Mouse (Mus musculus) cerebellum, postnatal 4 days (tissue): ENCODE results near the gene Rgl2.
"Not testable (repeated sequence)": the region's sequence is repeated elsewhere in the genome, so short reads cannot be mapped to it uniquely, and the experiment has no call there.

Experiments used
- DNase-seq, 2 experiments: peaks; one replicate each; pipeline ENCODE4 v3.0.0; 2022; ENCODE audit warnings: low spot score in 2 of 2, mixed read lengths in 1 of 2

Gene Rgl2

GRCm38 (mm10) chr17:33948090-33948904, 19.0 kb downstream of the Rgl2 start:
- no peak for DNase-seq

GRCm38 (mm10) chr17:33948905-33949537, 19.7 kb downstream of the Rgl2 start:
- DNase-seq = no peak

GRCm38 (mm10) chr17:33950131-33950625, 20.8 kb downstream of the Rgl2 start:
- DNase-seq = no peak

- DNase-seq = peak in 1 of 2 experiments; percentile 73
Measured at GRCm38 (mm10) chr17:33951021-33951946, 21.9 kb downstream of the Rgl2 start, which contains the start of gene B3galt4. Gene B3galt4, minus strand, starts transcription at chr17:33951488.

GRCm38 (mm10) chr17:33952015-33952414, 22.7 kb downstream of the Rgl2 start:
- DNase-seq = not testable (repeated sequence)

- no peak for DNase-seq
Measured at GRCm38 (mm10) chr17:33952879-33953278, 23.5 kb downstream of the Rgl2 start.

GRCm38 (mm10) chr17:33953310-33953709, 24.0 kb downstream of the Rgl2 start:
- no peak for DNase-seq

GRCm38 (mm10) chr17:33953961-33954565, 24.7 kb downstream of the Rgl2 start:
- no peak for DNase-seq

GRCm38 (mm10) chr17:33954646-33955554, 25.6 kb downstream of the Rgl2 start:
- DNase-seq = no peak

- peak; percentile 87 to 96 for DNase-seq
Measured at GRCm38 (mm10) chr17:33955555-33956214, 26.3 kb downstream of the Rgl2 start, which contains the start of the genes Vps52 and Rps18. Gene Vps52, plus strand, starts transcription at chr17:33955812. Gene Rps18, minus strand, starts transcription at chr17:33956001.

- DNase-seq = no peak
Measured at GRCm38 (mm10) chr17:33956336-33956735, 27.0 kb downstream of the Rgl2 start.

- DNase-seq = no peak
Measured at GRCm38 (mm10) chr17:33957493-33957892, 28.1 kb downstream of the Rgl2 start.

- DNase-seq = no peak
Measured at GRCm38 (mm10) chr17:33958451-33958850, 29.1 kb downstream of the Rgl2 start.

- no peak for DNase-seq
Measured at GRCm38 (mm10) chr17:33959135-33959534, 29.8 kb downstream of the Rgl2 start.

- DNase-seq = no peak
Measured at GRCm38 (mm10) chr17:33959948-33960347, 30.6 kb downstream of the Rgl2 start.

GRCm38 (mm10) chr17:33962876-33963275, 33.5 kb downstream of the Rgl2 start:
- no peak for DNase-seq

GRCm38 (mm10) chr17:33965082-33965845, 35.9 kb downstream of the Rgl2 start:
- DNase-seq = no peak

GRCm38 (mm10) chr17:33965846-33966550, 36.7 kb downstream of the Rgl2 start:
- no peak for DNase-seq
